Mouse (Mus musculus): ENCODE data around the gene Chrna5. TPM values are rescaled to one million over a fixed set of nuclear protein-coding genes. Genes with fewer than 3 reads are reported as not detected.

The Chrna5 gene
- polyA plus RNA-seq, 1 experiment, result not detected

GRCm38 (mm10) chr9:55038948-55039347, 58.3 kb downstream of the Chrna5 start:
- H3K27me3 ChIP-seq (ENCODE audit: control insufficient read depth), result no peaks in the 10 kb centered on the region
- H3K36me3 ChIP-seq (ENCODE audit: control insufficient read depth), result no peaks in the 10 kb centered on the region
- H3K4me1 ChIP-seq (ENCODE audit: control insufficient read depth), result no peaks in the 10 kb centered on the region
- no peaks in the 10 kb centered on the region for H3K9me3 ChIP-seq (ENCODE audit: control insufficient read depth, low read length)
- no peak for TF ChIP-seq GATA1 (IDR thresholded peaks at IDR 0.05; ENCODE audit: low read length)
- TF ChIP-seq TAL1 (IDR thresholded peaks at IDR 0.05; ENCODE audit: low read length), result no peak
- H3K4me3 ChIP-seq (replicated peaks), result no peak overlapping the region

- Histone ChIP-seq H3K9me3 (ENCODE audit: control insufficient read depth, low read length) (no peaks in the 10 kb centered on the region), H3K4me3 (replicated peaks) (no peak overlapping the region), H3K27me3 (ENCODE audit: control insufficient read depth) (no peaks in the 10 kb centered on the region), H3K4me1 (ENCODE audit: control insufficient read depth) (no peaks in the 10 kb centered on the region), H3K36me3 (ENCODE audit: control insufficient read depth) (no peaks in the 10 kb centered on the region)
- no peak for TF ChIP-seq GATA1 (IDR thresholded peaks at IDR 0.05; ENCODE audit: low read length)
Measured at GRCm38 (mm10) chr9:55039983-55040382, 59.3 kb downstream of the Chrna5 start.

GRCm38 (mm10) chr9:55041389-55041788, 60.7 kb downstream of the Chrna5 start:
- Histone ChIP-seq H3K9me3 (ENCODE audit: control insufficient read depth, low read length) (no peaks in the 10 kb centered on the region), H3K36me3 (ENCODE audit: control insufficient read depth) (no peaks in the 10 kb centered on the region), H3K27me3 (ENCODE audit: control insufficient read depth) (no peaks in the 10 kb centered on the region), H3K4me3 (replicated peaks) (no peak overlapping the region), H3K4me1 (ENCODE audit: control insufficient read depth) (no peaks in the 10 kb centered on the region)
- TF ChIP-seq TAL1 (IDR thresholded peaks at IDR 0.05; ENCODE audit: low read length) (no peak), GATA1 (IDR thresholded peaks at IDR 0.05; ENCODE audit: low read length) (no peak)

- TF ChIP-seq TAL1 (IDR thresholded peaks at IDR 0.05; ENCODE audit: low read length) (no peak), GATA1 (IDR thresholded peaks at IDR 0.05; ENCODE audit: low read length) (no peak)
- no peaks in the 10 kb centered on the region for H3K9me3 ChIP-seq (ENCODE audit: control insufficient read depth, low read length)
- H3K4me3 ChIP-seq (replicated peaks), result no peak overlapping the region
- H3K4me1 ChIP-seq (ENCODE audit: control insufficient read depth), result no peaks in the 10 kb centered on the region
- H3K27me3 ChIP-seq (ENCODE audit: control insufficient read depth), result peaks cover 12% of the 10 kb centered on the region
- no peaks in the 10 kb centered on the region for H3K36me3 ChIP-seq (ENCODE audit: control insufficient read depth)
Measured at GRCm38 (mm10) chr9:55043688-55044087, 63.0 kb downstream of the Chrna5 start.

- H3K9me3 ChIP-seq (ENCODE audit: control insufficient read depth, low read length), result no peaks in the 10 kb centered on the region
- H3K27me3 ChIP-seq (ENCODE audit: control insufficient read depth), result peaks cover 15% of the 10 kb centered on the region
- H3K36me3 ChIP-seq (ENCODE audit: control insufficient read depth), result no peaks in the 10 kb centered on the region
- TF ChIP-seq TAL1 (IDR thresholded peaks at IDR 0.05; ENCODE audit: low read length) (no peak), GATA1 (IDR thresholded peaks at IDR 0.05; ENCODE audit: low read length) (no peak)
- H3K4me3 ChIP-seq (replicated peaks), result no peak overlapping the region
- no peaks in the 10 kb centered on the region for H3K4me1 ChIP-seq (ENCODE audit: control insufficient read depth)
Measured at GRCm38 (mm10) chr9:55045001-55045400, 64.3 kb downstream of the Chrna5 start.

- TF ChIP-seq GATA1 (IDR thresholded peaks at IDR 0.05; ENCODE audit: low read length) (no peak), TAL1 (IDR thresholded peaks at IDR 0.05; ENCODE audit: low read length) (no peak)
- Histone ChIP-seq H3K27me3 (ENCODE audit: control insufficient read depth) (peaks cover 15% of the 10 kb centered on the region), H3K4me3 (replicated peaks) (no peak overlapping the region)
Measured at GRCm38 (mm10) chr9:55046764-55047163, 66.1 kb downstream of the Chrna5 start.

GRCm38 (mm10) chr9:55048211-55048880, 67.7 kb downstream of the Chrna5 start, which contains the start of gene Chrnb4:
Gene Chrnb4, minus strand, starts transcription at chr9:55048779.
- Histone ChIP-seq H3K4me3 (replicated peaks) (no peak within 1 kb of the TSS), H3K4me1 (ENCODE audit: control insufficient read depth) (no peaks in the 10 kb centered on the region), H3K27me3 (ENCODE audit: control insufficient read depth) (peaks cover 15% of the 10 kb centered on the region), H3K9me3 (ENCODE audit: control insufficient read depth, low read length) (no peaks in the 10 kb centered on the region), H3K36me3 (ENCODE audit: control insufficient read depth) (no peaks in the 10 kb centered on the region)
- TF ChIP-seq TAL1 (IDR thresholded peaks at IDR 0.05; ENCODE audit: low read length), result no peak
- no peak for TF ChIP-seq GATA1 (IDR thresholded peaks at IDR 0.05; ENCODE audit: low read length)

More at GRCm38 (mm10) chr9:55046764-55047163, 66.1 kb downstream of the Chrna5 start:
- Histone ChIP-seq H3K36me3 (ENCODE audit: control insufficient read depth) (no peaks in the 10 kb centered on the region), H3K4me1 (ENCODE audit: control insufficient read depth) (no peaks in the 10 kb centered on the region), H3K9me3 (ENCODE audit: control insufficient read depth, low read length) (no peaks in the 10 kb centered on the region)

GRCm38 (mm10) chr9:55055386-55055930, 74.8 kb downstream of the Chrna5 start:
- Histone ChIP-seq H3K9me3 (ENCODE audit: control insufficient read depth, low read length) (no peaks in the 10 kb centered on the region), H3K27me3 (ENCODE audit: control insufficient read depth) (no peaks in the 10 kb centered on the region), H3K36me3 (ENCODE audit: control insufficient read depth) (no peaks in the 10 kb centered on the region), H3K4me3 (replicated peaks) (no peak overlapping the region), H3K4me1 (ENCODE audit: control insufficient read depth) (no peaks in the 10 kb centered on the region)
- TF ChIP-seq TAL1 (IDR thresholded peaks at IDR 0.05; ENCODE audit: low read length) (no peak), GATA1 (IDR thresholded peaks at IDR 0.05; ENCODE audit: low read length) (no peak)

Other genes starting within 250 kb of the Chrna5 start
- gene Wdr61, start 246.4 kb upstream of the Chrna5 start, polyA plus RNA-seq (2012), result 1.2 and 2.7 TPM in 2 replicates
- gene Crabp1, start 216.1 kb upstream of the Chrna5 start, polyA plus RNA-seq (2012), result not detected in 2 replicates
- 0.06 and 0.08 TPM in 2 replicates for gene Ireb2, start 117.1 kb upstream of the Chrna5 start, polyA plus RNA-seq (2012)
- 0.01 TPM in 1 of 2 replicates, not detected in the other for gene Hykk, start 63.6 kb upstream of the Chrna5 start, polyA plus RNA-seq (2012)
- 0.87 and 1.2 TPM in 2 replicates for gene Psma4, start 30.1 kb upstream of the Chrna5 start, polyA plus RNA-seq (2012)
- not detected in 2 replicates for gene AY074887, start 29.9 kb upstream of the Chrna5 start, polyA plus RNA-seq (2012)
- not detected in 2 replicates for gene Chrna3, start 45.7 kb downstream of the Chrna5 start, polyA plus RNA-seq (2012)
- gene Chrnb4, start 67.9 kb downstream of the Chrna5 start, polyA plus RNA-seq (2012), result not detected in 2 replicates
- 0.69 and 1.1 TPM in 2 replicates for gene Ube2q2, start 168.0 kb downstream of the Chrna5 start, polyA plus RNA-seq (2012)
- 0.19 and 0.52 TPM in 2 replicates for gene Fbxo22, start 228.0 kb downstream of the Chrna5 start, polyA plus RNA-seq (2012)

Data from erythroblast, embryonic 14.5 days (primary cell).